Mouse (Mus musculus): ENCODE measurements around the gene Lcmt1. TPM values are rescaled to one million over a fixed set of nuclear protein-coding genes. Genes with fewer than 3 reads are reported as not detected.

The Lcmt1 gene
- total and polyA plus RNA-seq, 2 experiments = 9.6 to 15.9 TPM

- 18% methylated on average over 8 of the region's 8 CpGs for WGBS
- H3K79me2 ChIP-seq (ENCODE audit: control insufficient read depth, insufficient read depth, low read length) = no peaks in the 10 kb centered on the region
- H3K4me3 ChIP-seq (ENCODE audit: insufficient read depth, low read depth, low read length) = no peak overlapping the region
- H3K4me1 ChIP-seq (ENCODE audit: control insufficient read depth, insufficient read depth, low read length) = peaks cover 3% of the 10 kb centered on the region; the same call in 1 of the 2 replicates
- no peaks in the 10 kb centered on the region for H3K27me3 ChIP-seq (ENCODE audit: control insufficient read depth, insufficient read depth, low read length)
- H3K27ac ChIP-seq (replicated peaks; ENCODE audit: insufficient read depth, low read depth, low read length) = peak overlapping the region; percentile 74
- peak; percentile 93 for DNase-seq (ENCODE audit: extremely low read depth, low read depth, low spot score)
- TF ChIP-seq POLR2A (IDR thresholded peaks at IDR 0.05; ENCODE audit: extremely low read depth, insufficient read depth, low read length) (no peak), CTCF (IDR thresholded peaks at IDR 0.05; ENCODE audit: low read depth, low read length) (no peak)
- no peak overlapping the region for H3K9ac ChIP-seq (ENCODE audit: low read depth, low read length)
- H3K36me3 ChIP-seq (ENCODE audit: control insufficient read depth, insufficient read depth, low read length) = no peaks in the 10 kb centered on the region
Measured at GRCm38 (mm10) chr7:123429624-123430410, 60.2 kb downstream of the Lcmt1 start.

GRCm38 (mm10) chr7:123430411-123430705 lies 60.8 kb downstream of the Lcmt1 start:
- H3K79me2 ChIP-seq (ENCODE audit: control insufficient read depth, insufficient read depth, low read length) = no peaks in the 10 kb centered on the region
- no peak overlapping the region for H3K9ac ChIP-seq (ENCODE audit: low read depth, low read length)
- H3K36me3 ChIP-seq (ENCODE audit: control insufficient read depth, insufficient read depth, low read length) = no peaks in the 10 kb centered on the region
- WGBS = 23% methylated on average over 4 of the region's 4 CpGs
- H3K27me3 ChIP-seq (ENCODE audit: control insufficient read depth, insufficient read depth, low read length) = no peaks in the 10 kb centered on the region
- peaks cover 3% of the 10 kb centered on the region; the same call in 1 of the 2 replicates for H3K4me1 ChIP-seq (ENCODE audit: control insufficient read depth, insufficient read depth, low read length)
- TF ChIP-seq POLR2A (IDR thresholded peaks at IDR 0.05; ENCODE audit: extremely low read depth, insufficient read depth, low read length) (no peak), CTCF (IDR thresholded peaks at IDR 0.05; ENCODE audit: low read depth, low read length) (no peak)
- peak; percentile 91 for DNase-seq (ENCODE audit: extremely low read depth, low read depth, low spot score)
- peak overlapping the region; percentile 74 for H3K27ac ChIP-seq (replicated peaks; ENCODE audit: insufficient read depth, low read depth, low read length)
- H3K4me3 ChIP-seq (ENCODE audit: insufficient read depth, low read depth, low read length) = no peak overlapping the region

DNA sequence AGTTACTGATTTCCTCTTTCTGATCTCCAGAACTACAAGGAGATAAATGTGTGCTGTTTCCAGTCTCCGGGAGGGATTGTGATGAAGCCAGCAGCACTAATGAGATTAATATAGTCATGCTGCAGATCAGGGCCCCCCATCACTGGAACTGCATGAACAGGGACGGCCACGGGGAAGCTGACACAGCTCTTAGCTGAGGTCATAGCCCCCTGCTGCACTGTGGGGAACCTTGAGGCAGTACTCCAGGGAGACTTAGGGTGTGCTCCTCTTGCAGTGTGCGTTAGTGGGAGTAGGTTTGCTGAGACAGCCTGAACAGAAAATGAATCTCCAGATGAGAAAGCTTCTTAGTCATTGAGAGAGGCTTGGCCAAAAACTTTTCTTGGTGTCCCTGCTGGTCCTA lies 61.6 kb downstream of the Lcmt1 start:
- Histone ChIP-seq H3K27me3 (ENCODE audit: control insufficient read depth, insufficient read depth, low read length) (no peaks in the 10 kb centered on the region), H3K4me3 (ENCODE audit: insufficient read depth, low read depth, low read length) (no peak overlapping the region), H3K79me2 (ENCODE audit: control insufficient read depth, insufficient read depth, low read length) (no peaks in the 10 kb centered on the region), H3K9ac (ENCODE audit: low read depth, low read length) (no peak overlapping the region), H3K27ac (replicated peaks; ENCODE audit: insufficient read depth, low read depth, low read length) (no peak overlapping the region), H3K36me3 (ENCODE audit: control insufficient read depth, insufficient read depth, low read length) (no peaks in the 10 kb centered on the region), H3K4me1 (ENCODE audit: control insufficient read depth, insufficient read depth, low read length) (peaks cover 3% of the 10 kb centered on the region; the same call in 1 of the 2 replicates)
- TF ChIP-seq POLR2A (IDR thresholded peaks at IDR 0.05; ENCODE audit: extremely low read depth, insufficient read depth, low read length) (no peak), CTCF (IDR thresholded peaks at IDR 0.05; ENCODE audit: low read depth, low read length) (no peak)
- no peak for DNase-seq (ENCODE audit: extremely low read depth, low read depth, low spot score)
- 81% methylated on average over 4 of the region's 4 CpGs for WGBS

- TF ChIP-seq POLR2A (IDR thresholded peaks at IDR 0.05; ENCODE audit: extremely low read depth, insufficient read depth, low read length) = no peak
- TF ChIP-seq CTCF (IDR thresholded peaks at IDR 0.05; ENCODE audit: low read depth, low read length) = no peak
- Histone ChIP-seq H3K27me3 (ENCODE audit: control insufficient read depth, insufficient read depth, low read length) (no peaks in the 10 kb centered on the region), H3K9ac (ENCODE audit: low read depth, low read length) (no peak overlapping the region), H3K4me3 (ENCODE audit: insufficient read depth, low read depth, low read length) (no peak overlapping the region), H3K27ac (replicated peaks; ENCODE audit: insufficient read depth, low read depth, low read length) (no peak overlapping the region), H3K36me3 (ENCODE audit: control insufficient read depth, insufficient read depth, low read length) (no peaks in the 10 kb centered on the region), H3K79me2 (ENCODE audit: control insufficient read depth, insufficient read depth, low read length) (no peaks in the 10 kb centered on the region), H3K4me1 (ENCODE audit: control insufficient read depth, insufficient read depth, low read length) (no peaks in the 10 kb centered on the region)
- DNase-seq (ENCODE audit: extremely low read depth, low read depth, low spot score) = no peak
- 86% methylated on average over 1 of the region's 1 CpGs for WGBS
Measured at GRCm38 (mm10) chr7:123442079-123442478, 72.5 kb downstream of the Lcmt1 start.

DNA sequence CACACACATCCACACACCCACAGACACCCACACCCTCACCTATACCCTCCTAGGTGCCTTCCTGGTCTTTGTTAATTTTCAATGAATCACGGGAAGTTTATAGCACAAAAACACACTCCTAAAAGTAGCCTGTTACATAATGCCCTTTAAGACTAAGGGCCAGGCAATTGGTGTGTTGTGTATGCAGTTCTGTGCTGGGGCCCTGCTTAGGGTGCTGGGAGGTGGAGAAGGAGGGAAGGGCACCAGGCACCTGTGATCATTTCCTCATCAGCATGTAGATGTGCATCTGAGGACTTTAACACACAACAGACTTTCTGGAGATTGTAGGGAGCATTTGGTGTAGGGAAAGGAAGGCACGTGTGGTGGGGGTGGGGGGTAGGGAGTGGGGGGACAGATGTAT lies 79.2 kb downstream of the Lcmt1 start:
- H3K36me3 ChIP-seq (ENCODE audit: control insufficient read depth, insufficient read depth, low read length) = no peaks in the 10 kb centered on the region
- WGBS = 92% methylated on average over 2 of the region's 2 CpGs

DNA sequence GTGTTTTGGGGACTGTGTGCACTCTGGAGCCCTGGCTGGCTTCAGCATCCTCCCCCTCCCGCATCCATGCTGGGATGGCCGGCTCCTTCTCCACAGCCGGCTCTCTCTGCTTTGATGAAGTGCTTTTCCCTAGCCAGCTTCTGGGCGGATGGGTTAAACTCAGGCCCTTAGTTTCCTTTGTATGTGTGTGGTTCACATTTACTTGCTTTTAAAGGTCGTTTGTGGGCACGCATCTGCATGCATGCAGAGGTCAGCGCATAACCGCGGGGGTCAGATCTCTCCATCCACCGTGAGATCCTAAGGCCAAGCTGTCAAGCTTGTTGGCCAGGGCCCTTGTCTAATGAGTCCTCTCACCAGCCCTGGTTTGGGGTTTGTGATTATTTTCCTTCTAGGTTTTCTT lies 80.1 kb downstream of the Lcmt1 start:
- 87% methylated on average over 10 of the region's 10 CpGs for WGBS
- H3K27me3 ChIP-seq (ENCODE audit: control insufficient read depth, insufficient read depth, low read length) = no peaks in the 10 kb centered on the region
- H3K27ac ChIP-seq (replicated peaks; ENCODE audit: insufficient read depth, low read depth, low read length) = no peak overlapping the region
- peaks cover 8% of the 10 kb centered on the region for H3K4me1 ChIP-seq (ENCODE audit: control insufficient read depth, insufficient read depth, low read length)
- no peak for DNase-seq (ENCODE audit: extremely low read depth, low read depth, low spot score)
- no peak overlapping the region for H3K4me3 ChIP-seq (ENCODE audit: insufficient read depth, low read depth, low read length)
- no peaks in the 10 kb centered on the region for H3K79me2 ChIP-seq (ENCODE audit: control insufficient read depth, insufficient read depth, low read length)
- H3K9ac ChIP-seq (ENCODE audit: low read depth, low read length) = no peak overlapping the region
- H3K36me3 ChIP-seq (ENCODE audit: control insufficient read depth, insufficient read depth, low read length) = no peaks in the 10 kb centered on the region
- no peak for TF ChIP-seq POLR2A (IDR thresholded peaks at IDR 0.05; ENCODE audit: extremely low read depth, insufficient read depth, low read length)
- no peak for TF ChIP-seq CTCF (IDR thresholded peaks at IDR 0.05; ENCODE audit: low read depth, low read length)

More for the DNA sequence above, 79.2 kb downstream of the Lcmt1 start:
- TF ChIP-seq CTCF (IDR thresholded peaks at IDR 0.05; ENCODE audit: low read depth, low read length) = no peak
- no peak for TF ChIP-seq POLR2A (IDR thresholded peaks at IDR 0.05; ENCODE audit: extremely low read depth, insufficient read depth, low read length)
- no peak for DNase-seq (ENCODE audit: extremely low read depth, low read depth, low spot score)
- no peak overlapping the region for H3K27ac ChIP-seq (replicated peaks; ENCODE audit: insufficient read depth, low read depth, low read length)
- no peaks in the 10 kb centered on the region for H3K27me3 ChIP-seq (ENCODE audit: control insufficient read depth, insufficient read depth, low read length)
- H3K4me1 ChIP-seq (ENCODE audit: control insufficient read depth, insufficient read depth, low read length) = peaks cover 8% of the 10 kb centered on the region
- no peak overlapping the region for H3K9ac ChIP-seq (ENCODE audit: low read depth, low read length)
- H3K4me3 ChIP-seq (ENCODE audit: insufficient read depth, low read depth, low read length) = no peak overlapping the region
- H3K79me2 ChIP-seq (ENCODE audit: control insufficient read depth, insufficient read depth, low read length) = no peaks in the 10 kb centered on the region
